Mouse (Mus musculus) neural tube, embryonic 12.5 days (tissue): ENCODE data around the gene Ccl11. TPM values are rescaled to one million over a fixed set of nuclear protein-coding genes. Genes with fewer than 3 reads are reported as not detected.

Experiments used
- ATAC-seq: fragments of 200-750 bp; cut with Nextera tagmentation; 2 replicates; pipeline ENCODE4 v1.8.0; 2017; ENCODE audit warnings: low read depth, mild to moderate bottlenecking, moderate TSS enrichment, moderate library complexity; ENCODE audit not compliant: low FRiP score
- H3K27ac ChIP-seq: fragments of 300-500 bp; sonication (generic); 2 replicates; pipeline ENCODE4 v1.5.1; 2016
- H3K27me3 ChIP-seq: fragments of 300-500 bp; sonication (generic); replicated peaks from 2 replicates; pipeline ENCODE4 v1.6.1; 2016; ENCODE audit warnings: mild to moderate bottlenecking
- H3K36me3 ChIP-seq: fragments of 300-500 bp; sonication (generic); 2 replicates; pipeline ENCODE4 v1.6.1; 2016; ENCODE audit warnings: mild to moderate bottlenecking
- H3K4me1 ChIP-seq: fragments of 300-500 bp; sonication (generic); 2 replicates; pipeline ENCODE4 v1.6.1; 2016
- H3K4me2 ChIP-seq: fragments of 300-500 bp; sonication (generic); replicated peaks from 2 replicates; pipeline ENCODE4 v1.6.1; 2016; ENCODE audit warnings: mild to moderate bottlenecking
- H3K4me3 ChIP-seq: fragments of 300-500 bp; sonication (generic); 2 replicates; pipeline ENCODE4 v1.5.1; 2016
- H3K9ac ChIP-seq: fragments of 300-500 bp; sonication (generic); 2 replicates; pipeline ENCODE4 v1.6.1; 2016; ENCODE audit warnings: mild to moderate bottlenecking
- H3K9me3 ChIP-seq: fragments of 300-500 bp; sonication (generic); 2 replicates; pipeline ENCODE4 v1.6.1; 2016; ENCODE audit warnings: mild to moderate bottlenecking
- WGBS: fragments of 180-500 bp; shearing (Covaris S2); methylation state at CpG from one replicate; pipeline ENCODE4 v1.1.7; 2016; 5-methylcytosine and 5-hydroxymethylcytosine counted together
- polyA plus RNA-seq: library from polyadenylated mRNA; unstranded; fragments of >200 nt; fragmentation: Nextera tagmentation; extraction: Ambion mirVana; gene quantifications from 2 replicates; pipeline ENCODE4 v1.2.1, GENCODE M21; 2016

Ccl11 gene
- polyA plus RNA-seq, 1 experiment from 2014 or later, result 0.24 TPM

- no peak overlapping the region for H3K4me3 ChIP-seq
- no peak overlapping the region for H3K9ac ChIP-seq
- no peaks in the 10 kb centered on the region for H3K4me1 ChIP-seq
- no peaks in the 10 kb centered on the region for H3K27me3 ChIP-seq
- ATAC-seq, result no peak
- no peaks in the 10 kb centered on the region for H3K36me3 ChIP-seq
- 42% methylated on average over 8 of the region's 8 CpGs for WGBS
- H3K9me3 ChIP-seq, result no peaks in the 10 kb centered on the region
- H3K4me2 ChIP-seq, result no peak overlapping the region
- H3K27ac ChIP-seq, result no peak overlapping the region
Measured at GRCm38 (mm10) chr11:82032678-82033344, 24.8 kb upstream of the Ccl11 start.

DNA sequence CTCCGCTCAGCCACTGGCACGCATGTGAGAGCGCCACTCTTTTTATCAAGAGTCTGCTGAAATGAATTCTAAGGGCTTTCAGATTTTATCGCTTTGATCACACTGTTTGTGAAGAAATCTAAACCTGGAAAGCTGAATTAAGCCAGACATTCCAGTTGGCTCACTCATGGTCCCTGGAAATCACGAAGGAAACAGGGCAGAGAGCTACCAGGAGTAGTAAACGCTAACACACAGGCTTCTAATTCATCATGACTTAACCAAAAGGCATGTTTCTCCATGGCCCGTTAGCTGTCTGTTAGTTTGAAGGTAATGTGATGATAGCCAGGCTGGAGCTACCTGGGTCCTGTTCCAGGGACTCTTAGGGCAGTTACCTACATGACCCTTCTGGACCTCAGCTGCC is 23.2 kb upstream of the Ccl11 start:
- no peak overlapping the region for H3K4me3 ChIP-seq
- ATAC-seq, result no peak
- H3K27me3 ChIP-seq, result no peaks in the 10 kb centered on the region
- no peaks in the 10 kb centered on the region for H3K36me3 ChIP-seq
- H3K4me1 ChIP-seq, result no peaks in the 10 kb centered on the region
- WGBS, result 87% methylated on average over 7 of the region's 7 CpGs
- no peaks in the 10 kb centered on the region for H3K9me3 ChIP-seq
- no peak overlapping the region for H3K9ac ChIP-seq
- no peak overlapping the region for H3K27ac ChIP-seq
- no peak overlapping the region for H3K4me2 ChIP-seq

DNA sequence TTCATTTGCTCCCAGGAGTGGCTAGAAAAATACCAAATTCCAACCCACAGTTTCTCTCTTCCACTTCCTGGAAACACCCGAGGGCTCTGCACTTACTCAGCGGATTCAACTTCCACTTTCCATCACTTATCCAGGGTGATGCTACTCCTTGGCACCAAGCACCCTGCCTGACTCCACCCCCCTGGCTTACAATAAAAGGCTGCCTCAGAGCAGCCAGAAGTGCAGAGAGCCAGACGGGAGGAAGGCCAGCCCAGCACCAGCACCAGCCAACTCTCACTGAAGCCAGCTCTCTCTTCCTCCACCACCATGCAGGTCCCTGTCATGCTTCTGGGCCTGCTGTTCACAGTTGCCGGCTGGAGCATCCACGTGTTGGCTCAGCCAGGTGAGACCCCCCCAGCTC is 22.3 kb upstream of the Ccl11 start, which contains the start of gene Ccl2:
Gene Ccl2, plus strand, starts transcription at position 216 of the 400 bp plus-strand sequence.
- 43% methylated on average over 5 of the region's 5 CpGs for WGBS
- Histone ChIP-seq H3K27me3 (no peaks in the 10 kb centered on the region), H3K4me1 (no peaks in the 10 kb centered on the region), H3K27ac (no peak within 1 kb of the TSS), H3K36me3 (no peaks in the 10 kb centered on the region), H3K4me2 (no peak within 1 kb of the TSS), H3K9me3 (no peaks in the 10 kb centered on the region), H3K4me3 (no peak within 1 kb of the TSS), H3K9ac (no peak within 1 kb of the TSS)
- no peak for ATAC-seq

DNA sequence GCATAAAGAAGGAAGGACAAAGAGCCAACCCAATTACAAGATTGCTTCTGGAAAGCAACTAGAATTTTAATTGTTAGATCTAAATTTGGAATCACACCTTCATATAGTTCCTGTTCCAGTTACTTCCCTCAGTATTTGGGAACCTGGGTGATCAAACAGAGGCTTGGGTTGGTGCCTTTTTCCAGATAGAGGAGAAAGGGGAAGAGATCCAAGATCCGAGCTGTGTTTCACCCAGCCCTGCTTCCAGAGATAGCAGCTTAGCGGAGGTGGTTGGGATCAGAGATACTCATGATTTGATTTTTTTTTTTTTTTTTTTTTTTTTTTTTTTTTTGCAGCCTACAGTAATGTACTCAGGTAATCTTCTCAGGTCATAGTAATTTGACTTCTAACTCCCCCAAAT is 21.8 kb upstream of the Ccl11 start:
- Histone ChIP-seq H3K27ac (no peak overlapping the region), H3K36me3 (no peaks in the 10 kb centered on the region), H3K4me2 (no peak overlapping the region), H3K9ac (no peak overlapping the region), H3K9me3 (no peaks in the 10 kb centered on the region), H3K4me3 (no peak overlapping the region), H3K27me3 (no peaks in the 10 kb centered on the region), H3K4me1 (no peaks in the 10 kb centered on the region)
- 88% methylated on average over 2 of the region's 2 CpGs for WGBS
- no peak for ATAC-seq

- H3K36me3 ChIP-seq, result no peaks in the 10 kb centered on the region
- H3K4me2 ChIP-seq, result no peak within 1 kb of the TSS
- H3K9me3 ChIP-seq, result no peaks in the 10 kb centered on the region
- no peak within 1 kb of the TSS for H3K9ac ChIP-seq
- ATAC-seq, result no peak
- H3K4me1 ChIP-seq, result no peaks in the 10 kb centered on the region
- no peak within 1 kb of the TSS for H3K27ac ChIP-seq
- no peaks in the 10 kb centered on the region for H3K27me3 ChIP-seq
- no peak within 1 kb of the TSS for H3K4me3 ChIP-seq
- 61% methylated on average over 2 of the region's 2 CpGs for WGBS
Measured at GRCm38 (mm10) chr11:82038535-82038934, 19.1 kb upstream of the Ccl11 start, which contains the start of gene Gm17268. Gene Gm17268 (minus strand): TSS chr11:82038562.

- no peaks in the 10 kb centered on the region for H3K9me3 ChIP-seq
- H3K27ac ChIP-seq, result no peak overlapping the region
- H3K4me2 ChIP-seq, result no peak overlapping the region
- no peaks in the 10 kb centered on the region for H3K27me3 ChIP-seq
- ATAC-seq, result no peak
- WGBS, result 34% methylated on average over 3 of the region's 3 CpGs
- H3K36me3 ChIP-seq, result no peaks in the 10 kb centered on the region
- no peaks in the 10 kb centered on the region for H3K4me1 ChIP-seq
- H3K4me3 ChIP-seq, result no peak overlapping the region
- no peak overlapping the region for H3K9ac ChIP-seq
Measured at GRCm38 (mm10) chr11:82039132-82039660, 18.4 kb upstream of the Ccl11 start.

GRCm38 (mm10) chr11:82041671-82042080 is 15.9 kb upstream of the Ccl11 start:
- Histone ChIP-seq H3K9me3 (no peaks in the 10 kb centered on the region), H3K4me1 (no peaks in the 10 kb centered on the region), H3K4me2 (no peak overlapping the region), H3K4me3 (no peak overlapping the region), H3K9ac (no peak overlapping the region), H3K36me3 (no peaks in the 10 kb centered on the region), H3K27me3 (no peaks in the 10 kb centered on the region), H3K27ac (no peak overlapping the region)
- no peak for ATAC-seq
- 93% methylated on average over 4 of the region's 4 CpGs for WGBS

DNA sequence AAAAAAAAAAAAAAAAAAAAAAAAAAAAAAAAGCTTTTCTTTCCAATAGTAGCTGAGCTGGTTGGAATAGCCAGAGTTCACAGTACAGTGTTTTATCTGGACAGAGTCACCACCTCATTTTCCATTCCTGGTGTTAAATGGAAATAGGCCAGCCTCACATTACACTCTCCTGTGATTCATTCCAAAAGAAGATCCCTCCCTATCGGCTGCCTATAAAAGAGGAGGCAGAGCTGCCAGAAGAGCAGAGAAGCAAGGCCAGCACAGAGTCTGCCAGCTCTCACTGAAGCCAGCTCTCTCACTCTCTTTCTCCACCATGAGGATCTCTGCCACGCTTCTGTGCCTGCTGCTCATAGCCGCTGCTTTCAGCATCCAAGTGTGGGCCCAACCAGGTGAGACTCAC is 12.2 kb upstream of the Ccl11 start, which contains the start of gene Ccl7:
Gene Ccl7, plus strand, starts transcription at position 242 of the 400 bp plus-strand sequence.
- no peak within 1 kb of the TSS for H3K9ac ChIP-seq
- H3K36me3 ChIP-seq, result no peaks in the 10 kb centered on the region
- H3K4me3 ChIP-seq, result no peak within 1 kb of the TSS
- H3K27me3 ChIP-seq, result no peaks in the 10 kb centered on the region
- ATAC-seq, result no peak
- H3K27ac ChIP-seq, result no peak within 1 kb of the TSS
- H3K4me2 ChIP-seq, result no peak within 1 kb of the TSS
- WGBS, result 82% methylated on average over 3 of the region's 3 CpGs
- no peaks in the 10 kb centered on the region for H3K4me1 ChIP-seq
- no peaks in the 10 kb centered on the region for H3K9me3 ChIP-seq

DNA sequence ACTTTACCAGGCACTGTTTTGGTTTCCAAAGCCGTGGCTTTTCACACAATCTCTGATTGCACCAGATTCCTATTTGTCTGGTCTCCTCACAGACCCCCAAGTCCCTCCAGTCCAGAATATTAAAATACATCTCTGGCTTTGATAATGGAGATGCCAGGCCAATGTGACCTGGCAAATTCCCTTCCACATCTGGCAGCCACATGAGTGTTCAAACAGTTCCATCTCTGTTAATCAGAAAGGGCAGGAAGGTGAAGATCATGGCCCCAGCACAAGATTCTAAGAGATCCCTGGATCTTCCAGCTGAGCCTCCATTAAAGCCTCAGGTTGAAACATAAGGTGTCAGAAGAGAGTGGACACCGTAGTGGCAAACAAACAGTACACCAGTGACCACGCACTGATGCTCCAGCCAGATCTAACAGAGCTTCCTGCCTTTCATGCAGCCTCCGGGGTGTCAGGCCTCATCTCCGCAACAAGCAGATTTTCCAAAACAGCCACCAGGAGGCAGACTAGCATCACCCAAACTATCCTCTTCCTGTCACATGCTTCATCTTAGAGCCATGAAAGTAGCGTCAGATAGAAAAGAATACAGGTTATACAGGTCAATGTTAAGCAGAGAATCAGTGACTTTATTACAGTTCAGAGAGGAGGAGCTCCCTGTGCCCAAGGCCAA is 9.7 kb upstream of the Ccl11 start:
- no peak overlapping the region for H3K4me3 ChIP-seq
- H3K36me3 ChIP-seq, result no peaks in the 10 kb centered on the region
- no peak overlapping the region for H3K9ac ChIP-seq
- no peaks in the 10 kb centered on the region for H3K27me3 ChIP-seq
- no peak overlapping the region for H3K4me2 ChIP-seq
- ATAC-seq, result no peak
- H3K9me3 ChIP-seq, result no peaks in the 10 kb centered on the region
- H3K27ac ChIP-seq, result no peak overlapping the region
- H3K4me1 ChIP-seq, result no peaks in the 10 kb centered on the region
- 44% methylated on average over 6 of the region's 6 CpGs for WGBS

GRCm38 (mm10) chr11:82053849-82054248 is 3.8 kb upstream of the Ccl11 start:
- no peaks in the 10 kb centered on the region for H3K9me3 ChIP-seq
- 92% methylated on average over 7 of the region's 7 CpGs for WGBS
- no peaks in the 10 kb centered on the region for H3K4me1 ChIP-seq
- H3K27ac ChIP-seq, result no peak overlapping the region
- H3K36me3 ChIP-seq, result no peaks in the 10 kb centered on the region
- no peak overlapping the region for H3K4me3 ChIP-seq
- no peak for ATAC-seq
- no peak overlapping the region for H3K4me2 ChIP-seq
- H3K27me3 ChIP-seq, result no peaks in the 10 kb centered on the region
- H3K9ac ChIP-seq, result no peak overlapping the region

GRCm38 (mm10) chr11:82062226-82062625 is 4.6 kb downstream of the Ccl11 start:
- Histone ChIP-seq H3K36me3 (no peaks in the 10 kb centered on the region), H3K4me1 (no peaks in the 10 kb centered on the region), H3K4me3 (no peak overlapping the region), H3K4me2 (no peak overlapping the region), H3K27ac (no peak overlapping the region), H3K27me3 (no peaks in the 10 kb centered on the region), H3K9ac (no peak overlapping the region), H3K9me3 (no peaks in the 10 kb centered on the region)
- WGBS, result 82% methylated on average over 3 of the region's 3 CpGs
- no peak for ATAC-seq

DNA sequence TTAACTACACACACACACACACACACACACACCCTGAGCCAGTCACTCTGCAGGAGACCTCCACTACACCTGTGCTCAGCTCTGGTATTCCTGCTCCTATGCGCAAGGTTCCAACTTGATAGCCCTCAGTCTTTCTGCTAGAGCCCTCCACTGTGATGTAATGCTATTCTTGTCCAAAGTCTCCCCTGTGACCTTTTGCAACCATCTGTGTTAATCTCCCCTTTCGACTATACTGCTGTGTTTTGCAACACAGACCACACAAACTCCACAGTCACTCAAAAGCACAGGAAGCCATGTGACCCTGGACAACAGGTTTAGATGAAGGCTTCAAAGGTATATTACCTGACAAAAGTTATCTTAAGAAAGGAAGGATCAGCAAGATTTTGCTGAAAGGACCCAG is 5.8 kb downstream of the Ccl11 start:
- no peaks in the 10 kb centered on the region for H3K36me3 ChIP-seq
- H3K9me3 ChIP-seq, result no peaks in the 10 kb centered on the region
- H3K4me1 ChIP-seq, result no peaks in the 10 kb centered on the region
- H3K4me3 ChIP-seq, result no peak overlapping the region
- no peaks in the 10 kb centered on the region for H3K27me3 ChIP-seq
- H3K27ac ChIP-seq, result no peak overlapping the region
- H3K4me2 ChIP-seq, result no peak overlapping the region
- no peak overlapping the region for H3K9ac ChIP-seq
- no peak for ATAC-seq
- WGBS, result 85% methylated on average over 2 of the region's 2 CpGs
